Mouse (Mus musculus) CH12.LX (cell line): ENCODE results near the gene Rffl.

Source experiments
- CHD1 ChIP-seq: IDR thresholded peaks from 2 replicates; pipeline ENCODE4 v1.6.1; 2012; ENCODE audit warnings: low read depth, low read length, improper control_type of control experiment, inconsistent platforms
- CHD2 ChIP-seq: IDR thresholded peaks from 2 replicates; pipeline ENCODE4 v1.6.1; 2011; ENCODE audit warnings: low read length, improper control_type of control experiment
- CTCF ChIP-seq, 2 experiments: IDR thresholded peaks in 1 of 2; conservative IDR thresholded peaks in 1 of 2; 2 replicates each; pipeline ENCODE4 v1.5.1; 2011 to 2012; ENCODE audit warnings: low read depth in 2 of 2, low read length in 2 of 2, improper control_type of control experiment in 1 of 2, inconsistent platforms in 1 of 2, mild to moderate bottlenecking in 1 of 2, moderate library complexity in 1 of 2
- IRF4 ChIP-seq: IDR thresholded peaks from 2 replicates; pipeline ENCODE4 v1.6.1; 2014; ENCODE audit warnings: low read depth, mild to moderate bottlenecking, inconsistent platforms, low read length, improper control_type of control experiment

DNA sequence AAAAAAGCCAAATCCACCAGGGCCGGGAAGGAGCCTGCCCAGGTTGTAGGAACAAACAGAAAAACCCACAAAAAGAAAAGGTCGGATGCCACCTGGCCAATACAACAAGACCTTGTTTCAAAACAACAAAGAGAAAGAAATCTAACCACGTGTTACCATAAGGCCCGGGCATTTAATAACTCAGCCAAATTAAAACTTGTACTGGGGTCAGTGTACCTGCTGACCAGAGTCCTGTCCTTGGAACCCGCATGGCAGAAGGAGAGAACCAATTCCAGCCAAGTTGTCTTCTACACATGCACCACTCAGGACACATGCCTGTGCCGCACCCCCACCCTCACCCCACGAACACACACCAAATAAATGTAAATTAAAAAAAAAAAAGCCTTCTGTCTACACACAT, 18.1 kb downstream of the Rffl start:
- TF ChIP-seq CHD1 (no peak), CTCF (conservative IDR thresholded peaks at IDR 0.05 in 1 of 2, IDR thresholded peaks at IDR 0.05 in 1 of 2; ENCODE audit: low read depth in 2 of 2, low read length in 2 of 2) (no peak), IRF4 (no peak), CHD2 (no peak)
